Mouse (Mus musculus): Measurements from ENCODE around the gene Lrrc52.

The Lrrc52 gene

GRCm38 (mm10) chr1:167445167-167445566 lies 21.4 kb downstream of the Lrrc52 start:
- in situ Hi-C loops (cut with MboI; ENCODE audit: low pct_unique_long_range_greater_than_20kb in 1 of 2, low sequenced_read_pairs in 2 of 2, unreplicated experiment in 1 of 2), result loop anchor here in 1 of 2 experiments (25.0 kb wide), 1 partner anchor 467 kb away; no protein-coding TSS in a partner anchor

GRCm38 (mm10) chr1:167438231-167438885 lies 28.2 kb downstream of the Lrrc52 start:
- in situ Hi-C loops (cut with MboI; ENCODE audit: low pct_unique_long_range_greater_than_20kb in 1 of 2, low sequenced_read_pairs in 2 of 2, unreplicated experiment in 1 of 2), result loop anchor here in 1 of 2 experiments (25.0 kb wide), 1 partner anchor 474 kb away; no protein-coding TSS in a partner anchor

DNA sequence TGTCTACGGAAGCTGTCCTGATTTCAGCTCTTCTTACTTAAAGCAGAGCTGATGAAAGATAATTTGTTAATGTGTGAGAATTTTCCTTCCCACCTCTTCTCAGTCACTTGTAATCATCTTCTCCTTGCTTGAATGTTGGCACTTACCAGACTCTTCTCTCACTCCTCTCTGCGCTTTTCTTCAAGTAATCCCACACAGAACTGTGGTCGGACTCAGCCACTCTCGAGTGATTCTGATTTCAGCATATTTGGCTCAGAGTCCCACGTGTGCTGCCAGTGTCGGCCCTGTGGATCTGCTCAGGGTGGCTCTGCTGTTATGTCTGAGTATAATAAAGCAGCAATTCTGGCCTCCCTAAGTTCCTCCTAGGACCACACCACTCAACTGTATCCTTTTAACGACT lies 29.5 kb downstream of the Lrrc52 start:
- in situ Hi-C loops (cut with MboI; ENCODE audit: low pct_unique_long_range_greater_than_20kb in 1 of 2, low sequenced_read_pairs in 2 of 2, unreplicated experiment in 1 of 2), result loop anchor here in 1 of 2 experiments (25.0 kb wide), 1 partner anchor 475 kb away; no protein-coding TSS in a partner anchor

- in situ Hi-C loops (cut with MboI; ENCODE audit: low pct_unique_long_range_greater_than_20kb in 1 of 2, low sequenced_read_pairs in 2 of 2, unreplicated experiment in 1 of 2), result loop anchor here in 1 of 2 experiments (25.0 kb wide), 1 partner anchor 476 kb away; no protein-coding TSS in a partner anchor
Observed at GRCm38 (mm10) chr1:167436186-167436975, 30.2 kb downstream of the Lrrc52 start.

DNA sequence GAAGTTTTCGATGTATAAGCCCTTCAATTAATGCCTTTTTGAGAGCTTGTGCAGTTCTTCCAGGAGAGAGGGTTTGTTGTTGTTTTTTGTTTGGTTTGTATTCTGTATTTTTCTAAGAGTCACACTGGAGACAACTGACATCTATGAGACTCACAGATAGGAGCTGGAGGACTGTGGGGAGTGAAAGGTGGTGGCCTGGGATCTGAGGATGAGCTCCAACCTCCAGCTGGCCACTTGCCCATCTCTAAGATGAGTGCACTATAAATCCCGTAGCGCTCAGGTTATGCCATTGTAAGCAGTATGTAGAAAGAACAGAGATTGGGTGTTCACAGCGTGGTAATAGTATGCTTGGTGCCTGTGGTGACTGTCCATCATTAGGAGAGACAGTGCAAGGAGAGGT lies 31.6 kb downstream of the Lrrc52 start:
- in situ Hi-C loops (cut with MboI; ENCODE audit: low pct_unique_long_range_greater_than_20kb in 1 of 2, low sequenced_read_pairs in 2 of 2, unreplicated experiment in 1 of 2), result loop anchor here in 1 of 2 experiments (25.0 kb wide), 1 partner anchor 477 kb away; no protein-coding TSS in a partner anchor

GRCm38 (mm10) chr1:167430976-167431676 lies 35.5 kb downstream of the Lrrc52 start:
- in situ Hi-C loops (cut with MboI; ENCODE audit: low pct_unique_long_range_greater_than_20kb in 1 of 2, low sequenced_read_pairs in 2 of 2, unreplicated experiment in 1 of 2), result loop anchor here in 1 of 2 experiments (25.0 kb wide), 1 partner anchor 481 kb away; no protein-coding TSS in a partner anchor

- in situ Hi-C loops (cut with MboI; ENCODE audit: low pct_unique_long_range_greater_than_20kb in 1 of 2, low sequenced_read_pairs in 2 of 2, unreplicated experiment in 1 of 2), result loop anchor here in 1 of 2 experiments (25.0 kb wide), 1 partner anchor 486 kb away; no protein-coding TSS in a partner anchor
Observed at GRCm38 (mm10) chr1:167426681-167427080, 39.9 kb downstream of the Lrrc52 start.

- in situ Hi-C loops (cut with MboI; ENCODE audit: low pct_unique_long_range_greater_than_20kb in 1 of 2, low sequenced_read_pairs in 2 of 2, unreplicated experiment in 1 of 2), result loop anchor here in 1 of 2 experiments (25.0 kb wide), 1 partner anchor 487 kb away; no protein-coding TSS in a partner anchor
Observed at GRCm38 (mm10) chr1:167425572-167425971, 41.0 kb downstream of the Lrrc52 start.

DNA sequence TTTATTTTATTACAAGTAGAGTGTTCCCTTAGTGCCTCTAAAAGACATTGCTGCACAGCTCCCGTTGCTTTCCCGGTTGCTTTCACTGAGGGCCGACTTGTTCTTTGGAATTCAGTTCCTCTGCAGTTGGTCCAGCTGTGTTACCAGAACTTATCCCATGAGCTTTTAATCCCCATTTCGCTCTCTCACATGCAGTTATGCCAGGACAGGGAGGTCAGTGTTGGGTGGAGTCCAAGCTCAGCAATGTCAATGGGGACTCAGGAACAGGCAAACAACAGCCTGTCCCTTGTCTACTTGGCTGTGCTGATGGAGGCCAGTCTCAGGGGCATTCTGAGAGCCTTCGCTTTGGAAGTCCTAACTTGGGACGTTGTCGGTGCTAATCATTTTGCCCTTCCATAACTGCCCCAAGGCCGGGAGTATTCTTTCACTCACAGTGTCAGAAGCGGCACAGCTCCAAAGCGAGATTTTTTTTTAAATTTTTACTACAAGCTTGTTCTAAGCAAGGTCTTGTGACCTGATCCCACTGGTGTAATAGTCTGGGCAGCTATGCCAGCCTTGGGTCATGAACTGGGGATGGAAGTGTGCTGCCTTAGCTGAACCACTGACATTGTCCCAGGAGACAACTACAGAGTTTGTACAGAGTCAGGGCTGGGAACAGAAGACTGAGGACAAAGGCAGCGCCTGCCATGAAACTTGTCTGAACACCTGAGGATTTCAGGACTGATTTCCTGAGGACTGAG lies 43.9 kb downstream of the Lrrc52 start:
- in situ Hi-C loops (cut with MboI; ENCODE audit: low pct_unique_long_range_greater_than_20kb in 1 of 2, low sequenced_read_pairs in 2 of 2, unreplicated experiment in 1 of 2), result loop anchor here in 1 of 2 experiments (25.0 kb wide), 1 partner anchor 490 kb away; no protein-coding TSS in a partner anchor

GRCm38 (mm10) chr1:167414846-167415245 lies 51.7 kb downstream of the Lrrc52 start:
- in situ Hi-C loops (cut with MboI; ENCODE audit: low pct_unique_long_range_greater_than_20kb in 1 of 2, low sequenced_read_pairs in 2 of 2, unreplicated experiment in 1 of 2), result loop anchor here (5.0 to 25.0 kb wide), 2 partner anchors 227 to 497 kb away; no protein-coding TSS in a partner anchor

- in situ Hi-C loops (cut with MboI; ENCODE audit: low pct_unique_long_range_greater_than_20kb in 1 of 2, low sequenced_read_pairs in 2 of 2, unreplicated experiment in 1 of 2), result loop anchor here (5.0 to 25.0 kb wide), 2 partner anchors 230 to 500 kb away; no protein-coding TSS in a partner anchor
Observed at GRCm38 (mm10) chr1:167411991-167412715, 54.4 kb downstream of the Lrrc52 start.

DNA sequence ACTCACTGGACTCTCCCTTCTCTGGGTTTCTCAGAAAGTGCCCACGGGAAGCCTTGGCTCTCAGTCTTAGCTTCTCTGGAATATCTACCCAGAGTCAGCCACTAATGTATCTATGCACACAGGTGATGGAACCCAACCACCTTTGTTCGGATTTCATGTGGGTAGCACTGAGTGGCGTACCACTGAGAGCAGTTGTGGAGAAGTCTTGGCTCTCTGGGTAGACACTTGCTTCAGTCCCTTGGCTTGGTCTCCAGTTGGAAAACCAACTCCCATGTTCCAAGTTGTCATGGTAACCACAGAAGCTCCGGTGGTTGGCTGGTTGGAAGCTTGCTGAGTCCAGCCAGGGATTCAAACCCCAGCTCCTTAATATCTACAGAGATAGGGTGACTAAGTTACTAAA lies 57.0 kb downstream of the Lrrc52 start:
- in situ Hi-C loops (cut with MboI; ENCODE audit: low pct_unique_long_range_greater_than_20kb in 1 of 2, low sequenced_read_pairs in 2 of 2, unreplicated experiment in 1 of 2), result loop anchor here in 1 of 2 experiments (25.0 kb wide), 1 partner anchor 503 kb away; no protein-coding TSS in a partner anchor

DNA sequence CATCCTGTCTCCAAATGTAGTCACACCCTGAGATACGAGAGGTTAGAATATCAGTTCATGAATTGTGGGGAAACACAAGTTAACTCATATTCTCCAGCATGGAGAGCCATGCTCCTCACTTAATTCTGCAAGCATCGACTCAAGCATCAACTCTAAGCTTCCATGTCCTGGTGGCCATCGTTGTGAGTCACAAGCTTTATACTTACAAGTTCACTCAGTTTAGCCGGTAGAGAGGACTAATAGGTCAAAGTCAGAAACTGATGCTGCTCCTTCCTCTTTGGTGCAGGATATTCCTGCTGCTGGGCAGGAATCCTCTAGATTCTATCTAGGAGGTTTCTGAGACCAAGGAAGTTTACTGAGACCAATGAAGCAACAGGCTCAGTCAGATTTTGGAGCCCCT lies 61.3 kb downstream of the Lrrc52 start:
- in situ Hi-C loops (cut with MboI; ENCODE audit: low pct_unique_long_range_greater_than_20kb in 1 of 2, low sequenced_read_pairs in 2 of 2, unreplicated experiment in 1 of 2), result loop anchor here in 1 of 2 experiments (25.0 kb wide), 1 partner anchor 507 kb away; no protein-coding TSS in a partner anchor

All from mouse embryonic stem cell (cell line).